Mouse (Mus musculus) liver, adult 2 months (tissue): ENCODE measurements at regions not wholly inside any gene's neighbourhood (a gene's known extent, or its start where the extent isn't known, plus 50 kb on each side); places are given as distances from the start of the nearest gene placed in this dataset.

Experiments
- DNase-seq: peaks from one replicate; pipeline ENCODE4 v3.0.0-alpha.2; 2011; ENCODE audit warnings: low read depth, low spot score; ENCODE audit errors: extremely low read depth
- H3K27ac ChIP-seq: fragments of 200-500 bp; replicated peaks from 2 replicates; pipeline ENCODE4 v1.5.1; 2012; ENCODE audit warnings: low read depth, mild to moderate bottlenecking, control low read depth, inconsistent platforms, low read length; ENCODE audit not compliant: insufficient read depth
- H3K27me3 ChIP-seq: fragments of 200-500 bp; 2 replicates; pipeline ENCODE4 v1.6.1; 2012; ENCODE audit warnings: mild to moderate bottlenecking, moderate library complexity, low read length, inconsistent platforms; ENCODE audit not compliant: control insufficient read depth, insufficient read depth
- H3K36me3 ChIP-seq: fragments of 200-500 bp; 2 replicates; pipeline ENCODE4 v1.6.1; 2012; ENCODE audit warnings: low read length, inconsistent platforms; ENCODE audit not compliant: control insufficient read depth, insufficient read depth
- H3K4me1 ChIP-seq: fragments of 200-500 bp; 2 replicates; pipeline ENCODE4 v1.6.1; 2011; ENCODE audit warnings: low read length; ENCODE audit not compliant: control insufficient read depth, insufficient read depth
- H3K4me3 ChIP-seq: fragments of 200-500 bp; 2 replicates; pipeline ENCODE4 v1.5.1; 2011; ENCODE audit warnings: low read depth, mild to moderate bottlenecking, control low read depth, low read length, moderate library complexity; ENCODE audit not compliant: insufficient read depth
- H3K79me2 ChIP-seq: fragments of 200-500 bp; 2 replicates; pipeline ENCODE4 v1.6.1; 2012; ENCODE audit warnings: inconsistent platforms, mild to moderate bottlenecking, low read length, moderate library complexity; ENCODE audit not compliant: control insufficient read depth, insufficient read depth
- H3K9ac ChIP-seq: fragments of 200-500 bp; 2 replicates; pipeline ENCODE4 v1.6.1; 2012; ENCODE audit warnings: low read depth, mild to moderate bottlenecking, control low read depth, inconsistent platforms, low read length
- CTCF ChIP-seq: fragments of 200-500 bp; IDR thresholded peaks from 2 replicates; pipeline ENCODE4 v1.5.1; 2011; ENCODE audit warnings: low read depth, low read length, control low read depth
- POLR2A ChIP-seq: fragments of 200-500 bp; IDR thresholded peaks from 2 replicates; pipeline ENCODE4 v1.6.1; 2011; ENCODE audit warnings: low read length, control low read depth; ENCODE audit not compliant: insufficient read depth; ENCODE audit errors: extremely low read depth
- WGBS: fragments of 180-500 bp; shearing (Covaris S2); methylation state at CpG from one replicate; pipeline ENCODE4 v1.1.7; 2018; 5-methylcytosine and 5-hydroxymethylcytosine counted together

DNA sequence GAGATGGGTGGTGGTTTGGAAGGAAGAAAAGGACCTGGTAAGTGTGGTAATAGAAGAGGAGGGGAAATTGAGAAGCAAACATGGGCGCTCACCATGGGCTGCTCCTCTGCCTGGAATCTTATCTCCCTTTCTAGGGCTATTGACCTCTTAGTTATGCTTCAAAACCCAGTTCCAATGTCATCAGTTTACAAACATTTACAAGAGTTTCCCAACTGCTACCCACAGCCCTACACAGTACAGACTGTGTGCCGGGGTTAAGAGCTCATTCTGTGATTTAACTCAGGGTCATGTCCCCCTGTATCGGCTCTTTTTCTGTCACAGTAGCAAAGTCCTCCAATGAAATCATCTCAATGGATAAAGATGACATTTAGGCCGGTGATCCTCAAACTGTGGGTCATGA is 144.0 kb upstream of the Srrm4 start:
- Histone ChIP-seq H3K4me3 (no peak overlapping the region), H3K36me3 (no peaks in the 10 kb centered on the region), H3K27ac (no peak overlapping the region), H3K79me2 (no peaks in the 10 kb centered on the region), H3K4me1 (no peaks in the 10 kb centered on the region), H3K27me3 (no peaks in the 10 kb centered on the region), H3K9ac (no peak overlapping the region)
- TF ChIP-seq POLR2A (no peak), CTCF (no peak)
- peak; percentile 50 for DNase-seq
- WGBS = 71% methylated on average over 4 of the region's 4 CpGs

DNA sequence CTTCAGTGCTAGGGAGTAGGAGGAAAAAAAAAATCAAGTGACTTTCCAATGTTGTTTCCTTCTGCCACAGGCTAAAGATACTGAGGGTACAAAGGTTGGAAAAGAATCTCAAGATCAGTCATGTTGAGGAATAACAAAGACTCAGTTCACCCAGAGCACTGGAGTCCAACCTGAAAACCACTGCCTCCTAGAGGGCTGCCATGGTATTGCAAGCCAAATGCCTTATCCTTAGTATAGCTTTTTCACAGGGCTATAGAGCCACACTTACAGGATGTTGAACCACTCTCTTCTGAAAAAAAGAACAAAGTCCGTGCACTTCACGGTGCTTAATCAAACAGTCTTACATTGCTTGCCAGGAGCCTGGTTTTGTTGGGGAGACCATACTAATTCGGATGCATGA is 139.9 kb upstream of the Srrm4 start:
- Histone ChIP-seq H3K27me3 (no peaks in the 10 kb centered on the region), H3K4me1 (no peaks in the 10 kb centered on the region), H3K9ac (no peak overlapping the region), H3K27ac (no peak overlapping the region), H3K79me2 (no peaks in the 10 kb centered on the region), H3K36me3 (no peaks in the 10 kb centered on the region), H3K4me3 (no peak overlapping the region)
- 88% methylated on average over 3 of the region's 3 CpGs for WGBS
- TF ChIP-seq CTCF (no peak), POLR2A (no peak)
- DNase-seq = no peak

DNA sequence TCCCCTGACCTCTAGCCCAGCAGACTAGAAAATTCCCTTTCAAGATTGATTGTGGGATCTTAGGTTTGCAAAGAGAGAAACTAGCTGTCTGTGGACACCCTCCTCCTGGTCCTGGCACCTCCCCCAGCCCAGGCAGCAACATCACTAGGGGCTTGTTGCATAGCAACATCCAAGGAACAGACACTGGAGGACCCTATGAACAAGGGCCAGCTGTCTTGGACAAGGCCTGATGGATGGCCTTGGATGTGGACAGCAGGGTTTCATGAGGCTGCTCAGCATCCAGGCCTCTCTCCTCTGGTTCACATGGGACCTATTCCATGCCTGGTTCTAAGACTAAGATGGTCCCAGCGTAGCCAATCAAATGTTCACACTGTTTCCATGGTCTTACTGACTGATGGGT is 127.6 kb upstream of the Srrm4 start:
- Histone ChIP-seq H3K36me3 (no peaks in the 10 kb centered on the region), H3K9ac (no peak overlapping the region), H3K27ac (no peak overlapping the region), H3K79me2 (no peaks in the 10 kb centered on the region), H3K4me1 (no peaks in the 10 kb centered on the region), H3K27me3 (no peaks in the 10 kb centered on the region), H3K4me3 (no peak overlapping the region)
- TF ChIP-seq CTCF = no peak
- no peak for TF ChIP-seq POLR2A
- WGBS = 62% methylated on average over 1 of the region's 1 CpGs
- no peak for DNase-seq

DNA sequence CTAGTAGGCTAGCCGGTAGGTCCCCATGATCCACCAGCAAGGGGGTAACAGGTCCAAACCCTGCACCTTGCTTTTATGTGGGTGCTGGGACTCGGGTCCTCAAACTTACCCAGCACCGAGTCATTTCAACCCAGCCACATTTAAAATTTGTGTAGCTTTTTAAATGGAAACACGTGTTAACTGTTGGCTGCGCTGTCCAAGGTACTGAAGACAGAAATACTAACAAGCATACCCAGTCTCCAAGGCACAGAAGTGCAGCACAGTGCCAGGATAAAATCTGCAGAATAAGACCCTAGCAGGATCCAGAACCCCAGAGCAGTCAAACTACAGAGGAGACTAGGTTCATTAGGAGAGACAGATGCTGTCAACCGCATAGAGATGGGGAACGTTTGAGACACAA is 122.6 kb upstream of the Srrm4 start:
- DNase-seq = no peak
- 36% methylated on average over 7 of the region's 7 CpGs for WGBS
- no peaks in the 10 kb centered on the region for H3K36me3 ChIP-seq
- no peaks in the 10 kb centered on the region for H3K79me2 ChIP-seq
- TF ChIP-seq CTCF = no peak
- no peak for TF ChIP-seq POLR2A
- H3K4me1 ChIP-seq = no peaks in the 10 kb centered on the region
- H3K9ac ChIP-seq = no peak overlapping the region
- no peak overlapping the region for H3K4me3 ChIP-seq
- no peak overlapping the region for H3K27ac ChIP-seq
- H3K27me3 ChIP-seq = no peaks in the 10 kb centered on the region

DNA sequence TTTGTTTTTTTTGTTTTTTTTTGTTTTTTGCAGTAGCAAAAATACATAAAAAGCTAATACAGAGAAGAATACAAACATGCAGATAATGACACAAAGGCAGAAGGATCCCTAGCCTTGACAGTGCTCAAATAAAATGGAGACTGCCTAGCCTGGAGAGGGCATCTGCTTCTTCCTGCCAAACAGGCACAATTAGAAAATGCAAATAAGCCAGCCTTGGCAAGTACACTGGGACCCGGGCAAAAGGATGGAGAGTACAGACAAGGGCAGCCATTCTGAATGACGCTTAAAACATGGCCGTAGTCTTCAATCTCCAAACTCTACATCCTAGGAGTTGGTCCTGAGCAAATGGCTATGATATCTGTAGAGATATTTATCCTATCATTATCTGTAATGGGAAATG is 120.4 kb upstream of the Srrm4 start:
- Histone ChIP-seq H3K79me2 (no peaks in the 10 kb centered on the region), H3K4me3 (no peak overlapping the region), H3K27me3 (no peaks in the 10 kb centered on the region), H3K27ac (no peak overlapping the region), H3K4me1 (no peaks in the 10 kb centered on the region), H3K9ac (no peak overlapping the region), H3K36me3 (no peaks in the 10 kb centered on the region)
- no peak for TF ChIP-seq CTCF
- DNase-seq = no peak
- WGBS = 90% methylated on average over 3 of the region's 3 CpGs

DNA sequence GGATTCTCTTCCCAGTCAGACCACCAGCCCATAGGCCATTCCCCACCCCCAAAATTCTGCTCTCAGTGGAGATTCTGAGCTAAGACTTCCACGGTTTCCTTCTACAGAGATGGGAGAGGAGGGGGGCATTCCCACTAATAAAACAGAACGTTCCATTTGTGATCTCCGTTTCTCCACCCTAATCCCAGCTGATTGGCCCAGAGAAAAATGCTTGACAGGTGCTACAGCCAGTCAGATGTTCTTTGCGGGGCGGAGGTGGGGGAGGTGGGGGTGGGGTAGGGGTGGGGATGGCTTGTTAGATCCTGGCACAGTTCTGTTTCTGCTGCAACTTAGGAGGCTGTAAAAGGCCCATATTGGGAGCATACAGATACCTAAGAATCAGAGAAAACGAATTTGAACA is 116.9 kb upstream of the Srrm4 start:
- H3K79me2 ChIP-seq = no peaks in the 10 kb centered on the region
- DNase-seq = no peak
- no peak overlapping the region for H3K27ac ChIP-seq
- no peaks in the 10 kb centered on the region for H3K4me1 ChIP-seq
- H3K9ac ChIP-seq = no peak overlapping the region
- H3K36me3 ChIP-seq = no peaks in the 10 kb centered on the region
- H3K27me3 ChIP-seq = no peaks in the 10 kb centered on the region
- TF ChIP-seq CTCF (no peak), POLR2A (no peak)
- no peak overlapping the region for H3K4me3 ChIP-seq
- 37% methylated on average over 6 of the region's 6 CpGs for WGBS

DNA sequence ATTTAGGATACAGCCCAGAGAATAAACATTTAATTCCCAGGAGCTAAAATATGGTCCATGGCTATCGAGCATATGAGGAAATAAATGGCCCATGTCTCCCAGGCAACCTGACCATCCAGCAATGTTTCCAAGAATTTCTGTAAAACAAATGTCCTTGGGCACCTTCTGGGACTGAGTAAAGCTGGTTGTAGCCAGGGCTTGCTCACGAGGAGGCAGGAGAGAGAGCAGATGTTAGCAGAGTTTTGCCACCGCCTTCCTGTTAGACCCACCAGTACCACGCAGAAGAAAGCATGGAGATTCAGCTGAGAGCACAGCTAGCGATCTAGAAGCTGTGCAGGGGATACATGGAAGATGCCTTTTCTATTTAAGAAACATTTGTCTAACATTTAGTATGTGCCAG is 70.8 kb upstream of the Srrm4 start:
- no peak for TF ChIP-seq CTCF
- no peak for TF ChIP-seq POLR2A
- Histone ChIP-seq H3K36me3 (no peaks in the 10 kb centered on the region), H3K79me2 (no peaks in the 10 kb centered on the region), H3K4me3 (no peak overlapping the region), H3K27ac (no peak overlapping the region), H3K4me1 (no peaks in the 10 kb centered on the region), H3K27me3 (no peaks in the 10 kb centered on the region), H3K9ac (no peak overlapping the region)
- 66% methylated on average over 5 of the region's 5 CpGs for WGBS
- no peak for DNase-seq
